Mouse (Mus musculus) adrenal gland, postnatal 10 days (tissue): Measurements from ENCODE around the gene Gm13287. TPM values are rescaled to one million over a fixed set of nuclear protein-coding genes. Genes with fewer than 3 reads are reported as not detected.
"Not testable (repeated sequence)": the region's sequence is repeated elsewhere in the genome, so short reads cannot be mapped to it uniquely, and the experiment has no call there.

ENCODE experiments used
- DNase-seq: peaks from one replicate; pipeline ENCODE4 v3.0.0; 2021; ENCODE audit warnings: mixed read lengths
- long read RNA-seq, 2 experiments: library from polyadenylated mRNA; stranded (forward); transcript quantifications; one replicate each; pipeline ENCODE4 v2.0.0; 2021
- total RNA-seq, 2 experiments: library from RNA; stranded (reverse); gene quantifications; 2 replicates each; pipeline ENCODE4 v1.2.3; 2021

The Gm13287 gene
- not detected for total RNA-seq
- long read RNA-seq, experiment 1: 0 reads
- long read RNA-seq, experiment 2: 0 reads

- not testable (repeated sequence) for DNase-seq
Observed at GRCm38 (mm10) chr4:88802954-88803353, at the start of gene Gm13287. Gene Gm13287, plus strand, starts transcription at chr4:88803254.

- DNase-seq: peak; percentile 60
Observed at GRCm38 (mm10) chr4:88754818-88755340, 48.2 kb upstream of the Gm13287 start, which contains the start of gene Gm13271. Gene Gm13271, plus strand, starts transcription at chr4:88754868.

- DNase-seq: peak; percentile 25
Observed at GRCm38 (mm10) chr4:88756581-88757513, 46.2 kb upstream of the Gm13287 start.

GRCm38 (mm10) chr4:88757628-88758031 lies 45.4 kb upstream of the Gm13287 start:
- peak; percentile 86 for DNase-seq

GRCm38 (mm10) chr4:88758751-88759150 lies 44.3 kb upstream of the Gm13287 start:
- not testable (repeated sequence) for DNase-seq

- peak; percentile 39 for DNase-seq
Observed at GRCm38 (mm10) chr4:88759610-88760268, 43.3 kb upstream of the Gm13287 start, which contains the start of gene Gm13283. Gene Gm13283, plus strand, starts transcription at chr4:88760119.

- DNase-seq: peak; percentile 81
Observed at GRCm38 (mm10) chr4:88760431-88760830, 42.6 kb upstream of the Gm13287 start.

GRCm38 (mm10) chr4:88761776-88762175 lies 41.3 kb upstream of the Gm13287 start:
- DNase-seq: peak; percentile 63

GRCm38 (mm10) chr4:88762341-88762740 lies 40.7 kb upstream of the Gm13287 start:
- not testable (repeated sequence) for DNase-seq

- DNase-seq: peak; percentile 61
Observed at GRCm38 (mm10) chr4:88763384-88764018, 39.6 kb upstream of the Gm13287 start.

- not testable (repeated sequence) for DNase-seq
Observed at GRCm38 (mm10) chr4:88773534-88773933, 29.5 kb upstream of the Gm13287 start, which contains the start of gene Gm13290. Gene Gm13290, plus strand, starts transcription at chr4:88773834.

- DNase-seq: not testable (repeated sequence)
Observed at GRCm38 (mm10) chr4:88776622-88777021, 26.4 kb upstream of the Gm13287 start, which contains the start of gene Gm13289. Gene Gm13289, plus strand, starts transcription at chr4:88776922.

GRCm38 (mm10) chr4:88779550-88779949 lies 23.5 kb upstream of the Gm13287 start, which contains the start of gene Gm13272:
Gene Gm13272, plus strand, starts transcription at chr4:88779850.
- not testable (repeated sequence) for DNase-seq

- DNase-seq: not testable (repeated sequence)
Observed at GRCm38 (mm10) chr4:88780320-88780719, 22.7 kb upstream of the Gm13287 start.

- DNase-seq: not testable (repeated sequence)
Observed at GRCm38 (mm10) chr4:88781831-88782230, 21.2 kb upstream of the Gm13287 start, which contains the start of gene Ifnz. Gene Ifnz, plus strand, starts transcription at chr4:88782131.

GRCm38 (mm10) chr4:88782335-88782734 lies 20.7 kb upstream of the Gm13287 start:
- DNase-seq: peak; percentile 16

- not testable (repeated sequence) for DNase-seq
Observed at GRCm38 (mm10) chr4:88785409-88785808, 17.6 kb upstream of the Gm13287 start, which contains the start of gene Gm13276. Gene Gm13276, plus strand, starts transcription at chr4:88785709.

- DNase-seq: peak; percentile 75
Observed at GRCm38 (mm10) chr4:88788402-88788801, 14.7 kb upstream of the Gm13287 start, which contains the start of gene Gm13277. Gene Gm13277, plus strand, starts transcription at chr4:88788632.

GRCm38 (mm10) chr4:88791250-88791649 lies 11.8 kb upstream of the Gm13287 start, which contains the start of gene Gm13278:
Gene Gm13278, plus strand, starts transcription at chr4:88791550.
- DNase-seq: not testable (repeated sequence)

- peak; percentile 29 for DNase-seq
Observed at GRCm38 (mm10) chr4:88793936-88794675, 8.9 kb upstream of the Gm13287 start, which contains the start of gene Gm13275. Gene Gm13275, plus strand, starts transcription at chr4:88794487.
